Mouse (Mus musculus) layer of hippocampus, adult 18-20 months (tissue): Measurements from ENCODE around the gene Susd6. TPM values are rescaled to one million over a fixed set of nuclear protein-coding genes. Genes with fewer than 3 reads are reported as not detected.
"Not testable (repeated sequence)": the region's sequence is repeated elsewhere in the genome, so short reads cannot be mapped to it uniquely, and the experiment has no call there.

Experiments
- DNase-seq, 2 experiments: peaks; one replicate each; pipeline ENCODE4 v3.0.0; 2022; ENCODE audit warnings: low spot score in 2 of 2
- total RNA-seq, 2 experiments: library from RNA; stranded (reverse); gene quantifications; 2 replicates each; pipeline ENCODE4 v1.2.3; 2021

Gene Susd6
- total RNA-seq, 2 experiments from 2014 or later: 64.0 to 76.3 TPM

DNA sequence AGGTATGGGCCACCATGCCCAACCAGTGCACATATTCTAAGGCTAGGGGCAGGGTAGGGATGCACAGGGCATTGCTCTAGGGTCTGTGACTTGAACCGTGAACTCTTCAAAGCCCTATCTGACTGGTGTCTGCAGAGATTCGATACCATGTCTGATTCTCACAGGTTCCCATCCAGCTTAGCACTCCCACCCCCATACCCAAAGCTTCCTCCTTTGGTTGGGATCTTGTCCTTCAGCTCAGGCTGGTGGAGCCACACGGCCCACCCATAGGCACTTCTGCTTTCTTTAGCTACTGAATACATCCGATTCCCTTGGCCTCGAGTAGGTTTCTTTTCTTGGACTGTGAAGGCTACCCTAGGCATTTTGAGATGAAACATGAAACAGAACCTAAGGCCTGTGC, 5.3 kb upstream of the Susd6 start:
- no peak for DNase-seq

DNA sequence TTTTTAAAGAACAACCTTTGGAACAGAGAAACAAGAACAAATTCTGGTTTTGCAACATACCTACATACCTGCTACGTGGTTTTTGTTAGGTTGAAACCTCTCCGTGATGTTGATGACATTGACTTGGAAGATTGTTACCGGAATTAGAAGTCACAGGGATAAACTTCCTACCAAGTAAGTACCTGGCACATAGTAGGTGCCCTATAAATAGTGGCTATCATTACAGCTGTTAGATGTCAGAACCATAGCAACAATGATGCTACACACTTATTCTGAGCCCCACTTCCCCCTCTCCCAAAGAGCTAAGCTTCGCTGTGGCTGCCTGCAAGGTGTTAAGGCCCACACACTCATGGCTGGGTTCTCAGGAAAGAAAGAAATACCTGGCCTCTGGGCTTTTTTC, 4.7 kb upstream of the Susd6 start:
- DNase-seq: no peak

DNA sequence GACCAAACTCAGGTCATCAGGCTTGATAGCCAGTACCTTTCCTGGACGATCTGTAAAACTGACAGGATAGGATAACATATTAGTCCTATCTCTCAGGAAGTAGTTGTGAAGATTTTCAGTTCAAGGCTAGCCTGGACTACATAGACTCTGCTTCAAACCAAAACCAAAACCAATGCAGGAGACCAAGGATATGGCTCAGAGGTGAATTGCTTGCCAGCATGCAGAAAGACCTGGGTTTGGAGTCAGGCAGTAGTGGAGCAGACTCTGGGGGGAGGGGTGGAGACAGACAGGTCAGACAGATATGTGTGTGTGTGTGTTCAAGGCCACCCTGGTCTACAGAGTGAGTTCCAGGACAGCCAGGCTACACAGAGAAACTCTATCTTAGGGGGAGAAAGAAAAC, 3.7 kb upstream of the Susd6 start:
- no peak for DNase-seq

DNA sequence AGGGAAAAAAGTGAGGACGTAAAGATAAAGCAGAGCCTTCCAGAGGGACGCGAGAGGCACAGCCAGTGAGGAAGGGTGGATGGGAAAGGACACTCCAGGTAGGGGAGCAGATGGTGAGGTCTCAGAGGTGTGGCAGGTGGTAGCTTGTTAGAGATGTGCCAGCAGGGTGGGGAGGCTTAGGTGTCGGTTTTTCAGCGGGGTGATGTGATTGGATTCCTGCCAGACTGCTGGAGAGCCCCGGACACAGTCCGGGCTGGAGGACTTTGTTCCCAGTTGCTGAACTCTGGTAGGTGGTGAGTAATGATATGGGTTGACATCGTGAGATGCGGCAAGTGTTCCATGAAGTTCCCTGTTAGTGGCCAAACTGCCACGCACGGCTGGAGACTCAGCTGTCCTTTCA, 2.7 kb upstream of the Susd6 start:
- no peak for DNase-seq

DNA sequence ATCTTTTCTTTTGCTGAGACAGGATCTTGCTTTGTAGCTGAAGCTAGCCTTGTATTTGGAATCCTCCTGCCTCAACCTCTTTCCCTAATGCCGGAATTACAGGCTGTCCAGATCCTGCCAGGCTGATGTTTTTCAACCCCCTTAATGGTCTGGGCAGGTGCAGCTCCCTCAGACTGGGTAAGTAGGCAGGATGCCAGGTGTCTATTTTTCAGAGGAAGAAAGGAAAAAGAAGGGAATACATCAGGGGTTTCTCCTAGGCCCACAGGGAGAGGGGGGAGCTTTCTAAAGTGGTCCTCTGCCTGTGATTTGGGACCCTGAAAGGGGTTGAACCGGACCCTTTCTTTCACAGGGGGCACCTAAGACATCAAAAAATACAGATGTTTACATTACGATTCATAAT, 2.1 kb upstream of the Susd6 start:
- DNase-seq: no peak

DNA sequence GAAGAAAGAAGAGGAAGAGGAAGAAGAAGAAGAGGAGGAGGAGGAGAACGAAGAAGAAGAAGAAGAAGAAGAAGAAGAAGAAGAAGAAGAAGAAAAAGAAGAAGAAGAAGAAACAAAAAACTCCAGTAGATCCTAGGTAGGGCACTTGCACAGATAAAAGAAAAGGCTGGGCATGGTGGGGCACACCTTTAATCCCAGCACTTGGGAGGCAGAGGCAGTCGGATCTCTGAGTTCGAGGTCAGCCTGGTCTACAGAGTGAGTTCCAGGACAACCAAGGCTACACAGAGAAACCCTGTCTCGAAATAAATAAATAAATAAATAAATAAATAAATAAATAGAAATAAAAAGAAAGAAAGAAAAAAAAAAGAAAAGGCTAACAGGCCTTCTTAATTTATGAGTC, 1.0 kb upstream of the Susd6 start:
- DNase-seq: not testable (repeated sequence)

DNA sequence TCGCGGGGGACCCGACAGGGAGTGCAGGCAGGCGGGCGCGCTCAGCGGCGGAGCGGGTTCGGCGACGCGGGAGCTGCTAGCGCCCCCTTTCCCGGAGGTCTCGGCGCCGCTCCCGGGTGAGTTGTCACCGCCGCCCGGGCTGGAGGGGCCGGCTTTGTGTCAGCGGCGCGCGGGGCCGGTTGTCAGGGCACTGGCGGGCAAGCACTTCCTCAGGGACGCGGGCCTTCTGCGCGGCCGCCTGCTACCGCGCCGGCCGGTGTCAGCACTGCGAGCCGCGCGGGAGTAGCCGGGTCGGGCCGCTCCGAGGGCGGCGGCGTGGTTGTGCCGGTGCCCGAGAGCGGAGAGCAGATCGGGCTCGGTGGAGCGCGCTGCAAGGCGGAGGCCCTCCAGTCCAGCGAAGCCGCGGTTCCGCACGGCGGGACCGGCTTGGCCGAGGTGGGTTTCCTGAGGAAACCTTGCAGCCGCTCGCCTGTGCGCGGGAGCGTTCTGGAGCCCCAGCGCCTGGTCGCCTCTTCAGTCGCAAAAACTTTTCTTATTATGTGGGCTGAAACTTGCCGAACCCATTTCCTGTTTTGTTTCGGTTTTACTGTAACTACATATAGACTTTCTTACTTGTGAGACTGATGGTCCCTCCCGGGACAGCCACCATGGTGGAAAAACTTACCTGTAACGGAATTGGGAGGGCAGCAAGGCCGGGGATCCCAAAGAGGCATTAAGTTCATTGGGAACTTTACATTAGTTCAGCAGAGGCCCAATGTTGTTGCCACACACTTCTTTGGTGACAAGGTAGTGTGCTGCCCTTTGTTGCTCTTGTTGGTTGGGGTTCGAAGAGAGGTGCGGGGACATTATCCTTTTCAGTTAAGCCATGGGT, 625 bp downstream of the Susd6 start:
- DNase-seq: peak in 1 of 2 experiments; percentile 53

DNA sequence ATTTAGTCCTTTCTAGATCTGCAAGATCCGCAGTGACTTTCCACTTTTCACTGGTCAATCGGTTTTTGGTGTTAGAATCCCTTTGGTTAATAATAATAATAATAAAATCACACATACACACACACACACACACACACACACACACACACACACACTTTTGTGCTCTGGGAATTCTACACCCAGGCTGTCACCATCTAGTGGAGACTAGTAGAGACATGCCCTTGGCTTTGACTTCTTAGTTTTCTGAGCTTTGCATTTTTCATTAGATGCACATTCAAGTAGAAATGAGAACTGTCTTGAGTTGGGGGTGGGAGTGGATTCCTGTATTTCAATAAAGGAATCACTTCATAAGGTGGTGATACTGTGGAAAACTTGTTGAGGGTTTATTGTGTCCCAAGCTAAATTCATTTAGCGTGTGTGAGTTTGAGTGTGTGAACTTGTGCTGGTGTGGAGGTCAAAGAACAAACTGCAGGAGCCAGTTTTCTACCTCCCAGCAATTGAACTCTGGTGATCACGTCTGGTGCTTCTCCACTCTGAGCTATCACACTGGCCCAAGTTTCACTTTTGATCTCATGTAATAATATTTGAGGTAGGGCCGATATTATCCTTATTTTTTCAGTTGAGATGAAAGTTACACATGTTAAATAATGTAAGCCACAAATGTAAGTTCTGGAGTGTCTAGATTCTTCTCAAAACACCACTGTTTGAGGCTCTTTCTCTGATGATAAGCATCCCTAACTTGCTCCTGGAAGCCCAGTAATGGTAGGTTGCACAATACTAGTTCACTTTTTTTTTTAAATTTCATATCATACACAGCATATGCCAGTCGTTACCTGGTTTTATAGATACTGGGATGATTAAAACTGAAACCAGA, 1.5 kb downstream of the Susd6 start:
- DNase-seq: peak in 1 of 2 experiments; percentile 34

DNA sequence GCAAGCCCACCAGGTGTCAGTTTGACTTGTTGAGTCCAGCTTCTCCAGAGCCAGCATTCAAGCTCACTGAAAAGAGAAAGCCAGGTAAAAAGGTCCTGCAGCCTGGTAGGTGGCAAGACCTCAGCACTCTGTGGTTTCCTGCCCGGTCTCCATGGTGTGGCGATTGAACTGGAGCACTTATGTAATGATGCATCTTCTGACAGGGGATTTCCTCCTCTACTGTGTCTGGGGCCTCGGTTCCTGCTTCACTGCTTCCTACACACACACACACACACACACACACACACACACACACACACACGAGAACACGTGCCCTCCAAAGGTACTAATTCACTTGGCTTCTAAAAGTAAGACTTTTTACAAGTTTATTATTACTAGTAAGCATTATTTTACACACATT, 2.6 kb downstream of the Susd6 start:
- DNase-seq: peak in 1 of 2 experiments; percentile 25

DNA sequence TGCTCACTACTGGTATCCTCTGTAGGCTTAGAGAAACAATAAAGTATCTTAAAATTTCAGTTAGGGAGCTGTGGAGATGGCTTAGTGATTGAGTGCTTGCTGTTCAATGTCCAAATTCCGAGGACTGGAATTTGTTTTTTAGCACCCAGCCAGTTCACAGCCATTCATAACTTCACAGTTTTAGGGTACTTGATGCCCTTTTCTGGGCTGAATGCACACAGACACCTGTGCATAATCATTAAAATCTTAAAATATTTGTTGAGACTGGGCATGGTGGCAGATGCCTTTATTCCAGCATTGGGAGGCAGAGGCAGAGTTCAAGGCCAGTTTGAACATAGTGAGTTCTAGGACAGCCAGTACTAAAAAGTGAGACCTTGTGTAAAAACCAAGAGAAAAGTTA, 3.2 kb downstream of the Susd6 start:
- DNase-seq: no peak

DNA sequence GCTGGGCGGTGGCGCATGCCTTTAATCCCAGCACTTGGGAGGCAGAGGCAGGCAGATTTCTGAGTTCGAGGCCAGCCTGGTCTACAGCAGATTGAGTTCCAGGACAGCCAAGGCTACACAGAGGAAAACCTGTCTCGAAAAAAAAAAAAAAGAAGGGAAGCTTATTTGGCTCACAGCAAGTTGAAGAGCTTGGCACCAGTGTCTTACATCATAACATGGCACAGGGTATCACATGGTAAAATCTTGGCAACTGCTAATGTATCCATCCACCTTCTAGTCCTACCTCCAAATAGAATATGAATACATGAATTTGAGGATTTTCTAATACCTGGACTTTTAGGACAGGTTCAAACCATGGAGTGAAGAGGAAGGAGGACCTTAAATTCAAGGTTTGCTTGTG, 4.2 kb downstream of the Susd6 start:
- no peak for DNase-seq

DNA sequence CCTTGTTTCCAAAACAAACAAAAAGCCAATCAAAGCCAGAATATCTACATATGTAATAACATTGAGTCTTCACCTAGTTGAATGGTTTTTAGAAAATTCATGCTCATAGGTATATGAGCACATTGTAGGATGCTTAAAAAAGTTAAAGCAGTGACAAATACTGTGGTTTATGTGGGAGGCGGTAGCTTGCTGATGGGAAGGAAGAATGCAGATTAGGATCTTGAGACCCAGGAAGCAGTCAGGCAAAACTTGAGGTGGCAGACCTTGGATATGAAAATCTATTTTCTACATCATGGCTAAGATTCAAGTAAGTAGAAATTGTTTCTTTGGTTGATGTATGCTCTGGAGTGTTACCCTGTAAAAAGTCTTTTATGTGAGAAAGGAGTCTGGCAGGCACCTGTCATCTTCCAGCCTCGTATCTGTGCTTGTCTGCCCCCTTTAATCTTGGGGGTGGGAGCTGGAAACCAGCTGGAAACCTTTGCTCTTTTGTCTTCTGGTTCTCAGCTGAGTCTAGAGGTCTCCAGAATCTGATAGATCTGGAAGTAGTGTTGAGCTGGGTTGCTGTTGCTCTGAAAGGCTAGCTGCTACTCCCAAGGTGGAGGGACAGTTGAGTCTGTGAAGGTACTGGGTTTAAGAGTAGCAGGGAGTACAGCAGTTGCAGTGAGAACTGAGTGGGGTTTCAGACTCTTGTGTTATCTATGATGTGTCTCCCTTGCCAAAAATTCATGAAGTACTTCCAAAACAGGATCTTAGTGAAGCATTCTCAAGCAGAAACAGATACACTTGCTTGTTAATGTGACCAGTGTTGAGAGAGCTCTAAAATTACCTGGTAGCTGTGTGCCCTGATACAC, 4.8 kb downstream of the Susd6 start:
- no peak for DNase-seq

DNA sequence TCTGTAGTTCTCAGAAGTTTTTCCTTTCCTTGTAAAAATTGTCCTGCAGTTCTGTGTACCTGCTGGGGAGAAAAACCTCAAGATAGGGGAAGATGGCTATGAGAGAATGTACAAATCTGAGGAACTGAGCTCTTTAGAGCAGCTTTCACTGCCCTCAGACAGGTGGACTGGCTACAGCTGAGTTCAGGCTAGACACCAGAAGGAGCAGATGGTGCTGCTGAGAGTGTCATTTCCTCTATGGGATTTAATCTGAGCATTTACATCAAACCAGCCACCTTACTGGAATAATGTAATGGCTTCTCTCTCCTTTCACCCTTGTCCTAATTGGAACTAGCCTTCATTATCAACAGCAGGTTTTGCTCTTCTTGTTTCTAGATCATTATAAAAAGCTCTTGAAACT, 8.0 kb downstream of the Susd6 start:
- DNase-seq: no peak

DNA sequence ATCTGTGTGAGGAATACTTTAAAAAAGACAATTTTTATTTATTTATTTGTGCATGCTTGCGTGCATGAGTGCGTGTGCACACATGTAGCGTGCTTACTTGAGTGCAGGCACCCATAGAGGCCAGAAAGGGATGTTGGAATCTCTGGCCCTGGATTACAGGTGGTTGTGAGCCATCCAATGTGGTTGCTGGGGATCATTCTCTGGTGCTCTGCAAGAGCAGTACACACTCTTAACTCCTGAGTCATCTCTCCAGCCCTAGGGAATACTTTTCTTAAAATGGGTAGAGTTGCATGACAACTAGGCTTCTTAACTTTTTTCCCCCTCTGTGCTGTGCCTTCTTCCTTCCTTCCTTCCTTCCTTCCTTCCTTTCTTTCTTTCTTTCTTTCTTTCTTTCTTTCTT, 9.8 kb downstream of the Susd6 start:
- no peak for DNase-seq

DNA sequence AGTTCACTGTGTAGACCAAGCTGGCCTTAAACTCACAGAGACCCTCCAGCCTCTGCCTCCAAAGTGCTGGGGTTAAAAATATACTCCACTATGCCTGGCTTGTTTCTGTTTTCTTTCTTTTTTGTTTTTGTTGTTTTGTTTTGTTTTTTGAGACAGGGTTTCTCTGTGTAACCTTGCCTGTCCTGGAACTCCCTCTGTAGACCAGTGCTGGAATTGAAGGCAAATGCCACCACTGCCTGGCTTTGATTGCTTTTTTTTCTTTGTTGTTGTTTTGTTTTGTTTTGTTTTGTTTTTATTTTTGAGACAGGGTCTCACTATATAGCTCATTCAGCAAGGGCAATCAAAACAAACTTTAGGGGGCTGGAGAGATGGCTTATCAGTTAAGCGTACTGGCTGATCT, 11.1 kb downstream of the Susd6 start:
- no peak for DNase-seq

DNA sequence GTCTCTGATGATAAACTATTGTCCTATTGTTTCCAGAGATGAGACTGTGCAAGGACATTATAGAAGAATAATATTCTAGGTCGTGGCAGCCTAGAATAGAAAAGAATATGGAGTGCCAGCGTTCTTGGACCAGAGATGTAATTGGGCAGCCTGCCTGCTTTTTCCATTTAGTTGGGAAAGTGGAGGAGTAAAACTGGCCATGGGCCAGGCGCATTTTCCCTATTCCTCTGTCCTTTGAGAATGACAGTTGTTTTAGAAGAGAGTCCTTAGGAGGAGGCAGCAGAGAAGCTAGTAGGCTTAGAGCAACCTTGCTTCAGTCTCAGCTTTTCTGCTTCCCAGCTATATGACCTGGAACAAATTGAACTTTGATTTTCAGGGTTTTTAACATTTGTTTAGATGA, 13.6 kb downstream of the Susd6 start:
- DNase-seq: peak; percentile 81 to 91

DNA sequence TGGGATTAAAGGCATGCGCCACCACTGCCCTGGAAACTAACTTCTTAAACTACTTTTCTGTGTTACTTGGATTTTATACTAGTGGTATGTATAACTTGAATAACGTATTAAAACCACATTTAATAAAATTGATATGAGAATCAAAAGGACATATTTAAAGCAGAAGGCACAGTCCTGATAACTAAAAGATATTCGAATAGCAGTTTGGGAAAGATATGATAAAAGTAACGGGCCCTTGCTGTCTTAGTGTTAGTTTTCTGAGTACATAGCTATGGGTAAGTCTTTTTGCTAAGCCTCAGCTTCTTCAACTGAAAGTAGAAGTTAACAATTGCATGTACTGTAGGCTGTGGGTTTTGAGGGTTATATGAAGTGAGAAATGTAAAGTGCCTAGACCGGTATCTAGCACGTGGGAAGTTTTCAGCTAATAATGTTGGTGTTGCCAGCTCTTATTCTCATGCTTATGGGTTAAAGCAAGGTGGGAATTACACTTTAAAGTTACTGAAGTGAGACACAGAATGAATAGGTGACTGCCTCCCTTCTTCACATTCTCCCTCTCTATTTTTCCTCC, 14.6 kb downstream of the Susd6 start:
- no peak for DNase-seq

DNA sequence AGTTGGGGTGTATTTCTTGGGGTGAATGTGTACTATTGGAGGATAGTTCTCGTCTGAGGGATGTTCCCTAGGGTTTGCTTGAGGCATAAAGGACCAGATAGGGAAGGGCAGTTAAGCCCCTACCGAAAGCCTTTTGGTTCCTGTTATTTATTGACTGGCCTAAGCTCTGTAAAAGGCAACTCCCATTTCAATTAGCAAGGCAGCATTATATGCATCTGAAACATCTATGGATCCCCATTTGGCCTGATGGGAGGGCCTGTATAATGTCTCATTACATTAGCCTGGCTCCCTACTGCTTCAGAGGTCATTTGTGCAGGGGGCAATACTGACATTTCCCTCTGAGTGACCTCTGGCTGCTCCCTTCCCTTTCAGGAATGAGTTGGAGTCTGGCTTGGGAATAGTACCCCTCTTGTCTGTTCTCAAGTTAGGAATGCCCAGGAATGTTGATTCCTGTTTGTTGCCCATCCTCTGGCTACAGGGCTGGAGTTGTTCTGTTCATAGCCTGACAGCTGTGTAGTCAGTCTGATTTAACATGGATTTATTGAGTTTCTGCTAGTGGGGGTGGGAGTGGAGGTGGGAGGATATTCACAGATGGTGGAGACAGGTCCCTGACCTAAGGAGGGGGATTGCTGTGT, 17.3 kb downstream of the Susd6 start:
- no peak for DNase-seq

DNA sequence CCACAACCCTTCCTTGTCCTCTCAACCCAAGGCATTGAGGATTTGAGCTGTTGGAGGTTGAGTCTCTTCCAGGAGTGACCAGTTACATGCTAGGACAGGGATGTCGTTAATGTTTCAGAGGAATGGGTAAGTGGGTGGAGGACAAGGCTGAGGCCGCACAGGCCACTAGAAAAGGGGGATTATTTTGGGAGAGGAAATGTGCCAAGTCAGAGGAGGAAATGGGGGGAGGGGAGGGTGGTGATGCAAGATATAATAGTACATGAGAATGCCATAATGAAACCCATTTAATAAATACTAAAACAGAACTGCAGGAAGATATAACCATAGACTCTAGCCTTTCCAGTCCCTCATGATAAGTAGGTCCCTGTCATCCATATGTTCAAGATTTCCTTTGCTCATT, 19.7 kb downstream of the Susd6 start:
- no peak for DNase-seq

DNA sequence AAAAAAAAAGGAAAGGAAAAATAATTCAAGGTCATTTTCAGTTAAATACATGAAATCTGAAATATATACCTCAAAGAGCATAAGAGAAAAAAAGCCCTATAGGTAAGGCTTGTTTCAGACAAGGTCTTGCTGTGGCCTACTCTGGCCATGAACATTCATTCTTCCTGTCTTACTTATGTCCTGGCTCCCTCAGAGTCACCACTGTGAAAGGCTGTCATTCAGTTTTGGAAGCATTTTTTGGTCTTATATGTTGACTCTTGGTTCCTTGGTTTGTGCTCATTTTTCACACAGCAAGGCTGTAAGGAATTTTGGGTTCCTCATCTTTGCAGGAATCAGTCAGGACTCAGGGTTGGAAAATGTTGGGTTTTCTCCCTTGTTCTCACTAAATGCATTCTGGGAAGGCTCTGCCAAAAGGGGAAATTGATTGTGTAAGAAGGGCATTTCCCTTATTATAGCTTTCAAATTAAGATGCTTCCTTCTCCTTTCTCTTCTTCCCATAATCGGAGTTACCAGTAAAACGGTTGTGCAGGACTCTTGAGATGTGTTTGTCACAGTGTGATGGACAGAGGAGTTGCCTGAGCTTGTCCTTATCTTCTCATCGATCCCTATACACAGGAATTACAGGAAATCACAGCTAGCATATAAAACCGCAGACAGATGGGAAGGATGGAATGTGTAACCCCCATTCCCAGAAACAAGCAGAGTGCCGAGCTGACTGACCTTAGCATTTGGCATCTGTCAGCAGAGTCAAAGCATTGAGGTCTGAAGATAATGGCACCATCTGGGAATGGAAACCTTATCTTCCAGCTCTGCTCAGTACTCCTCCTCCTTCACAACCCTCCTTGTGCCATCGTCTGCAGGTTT, 21.6 kb downstream of the Susd6 start:
- peak in 1 of 2 experiments; percentile 20 for DNase-seq
